In genomic region chr2:160732420-160732995, GRCm38 (mm10) we compare ENCODE assay signal across 8 mouse cellular contexts. TPM values are rescaled to one million over a fixed set of nuclear protein-coding genes. Genes with fewer than 3 reads are reported as not detected.
DNase-seq lines count a peak whose midpoint lies in the region; ATAC-seq and TF ChIP-seq lines count a peak whose summit lies in the region.

No protein-coding gene starts in this region.

- no peak for ATAC-seq in intestine, embryonic 16.5 days

- peak overlapping the region; percentile 72 for H3K4me3 ChIP-seq in lung, adult 2 months (replicated peaks; ENCODE audit: extremely low read depth, low read depth, low read length)
- peak overlapping the region; percentile 95 for H3K4me3 ChIP-seq in embryonic facial prominence, embryonic 10.5 days
- H3K4me3 ChIP-seq in intestine, embryonic 16.5 days (ENCODE audit: low read length): peak overlapping the region; percentile 85
- H3K4me3 ChIP-seq in olfactory bulb, adult 2 months (ENCODE audit: insufficient read depth, low read depth, low read length): peak overlapping the region; percentile 74

- TF ChIP-seq POLR2A in lung, adult 2 months (IDR thresholded peaks at IDR 0.05; ENCODE audit: borderline replicate concordance, extremely low read depth, low read depth, low read length): no peak
- no peak for TF ChIP-seq POLR2A in olfactory bulb, adult 2 months (IDR thresholded peaks at IDR 0.05; ENCODE audit: insufficient read depth, low read depth, low read length)

- H3K4me2 ChIP-seq in intestine, embryonic 16.5 days (ENCODE audit: low read depth, low read length): peak overlapping the region; percentile 78

- peaks cover 47% of the 10 kb centered on the region for H3K36me3 ChIP-seq in embryonic facial prominence, embryonic 10.5 days (replicated peaks)
- H3K36me3 ChIP-seq in intestine, embryonic 16.5 days (ENCODE audit: control insufficient read depth, insufficient read depth, low read length): no peaks in the 10 kb centered on the region; the same call in 1 of the 2 replicates

- peak overlapping the region; percentile 95 for H3K9ac ChIP-seq in intestine, embryonic 16.5 days (ENCODE audit: low read depth, low read length)

- H3K9me3 ChIP-seq in embryonic facial prominence, embryonic 10.5 days: no peaks in the 10 kb centered on the region
- H3K9me3 ChIP-seq in intestine, embryonic 16.5 days (ENCODE audit: control insufficient read depth, low read length): no peaks in the 10 kb centered on the region

- peak overlapping the region; percentile 100 for H3K27ac ChIP-seq in embryonic facial prominence, embryonic 10.5 days (replicated peaks)
- H3K27ac ChIP-seq in intestine, embryonic 16.5 days (ENCODE audit: low read length): no peak overlapping the region
- no peak overlapping the region for H3K27ac ChIP-seq in olfactory bulb, adult 2 months (ENCODE audit: insufficient read depth, low read depth, low read length)

- DNase-seq in lung, adult 2 months: no peak
- no peak for DNase-seq in lung, postnatal 36 days
- DNase-seq in embryonic facial prominence, embryonic 10.5 days (ENCODE audit: low spot score): no peak
- no peak for DNase-seq in Muller cell, postnatal 12 days (ENCODE audit: inconsistent ontology term)
- DNase-seq in left cerebral cortex, adult 18-20 months (ENCODE audit: low spot score in 2 of 2): no peak
- no peak for DNase-seq in right cerebral cortex, postnatal 14 days

- 9% methylated on average over 9 of the region's 9 CpGs for WGBS in lung, adult 2 months
- WGBS in embryonic facial prominence, embryonic 10.5 days: 48% methylated on average over 9 of the region's 9 CpGs
- 22% methylated on average over 9 of the region's 9 CpGs for WGBS in intestine, embryonic 16.5 days
- WGBS in olfactory bulb, adult 2 months: 10% methylated on average over 9 of the region's 9 CpGs

- H3K27me3 ChIP-seq in embryonic facial prominence, embryonic 10.5 days (replicated peaks; ENCODE audit: low read depth, poor library complexity, severe bottlenecking): peaks cover 8% of the 10 kb centered on the region; the same call in 1 of the 2 replicates
- no peaks in the 10 kb centered on the region for H3K27me3 ChIP-seq in intestine, embryonic 16.5 days (replicated peaks; ENCODE audit: control insufficient read depth, insufficient read depth, low read length)

- peaks cover 29% of the 10 kb centered on the region for H3K4me1 ChIP-seq in lung, adult 2 months (ENCODE audit: control insufficient read depth, insufficient read depth, low read length)
- H3K4me1 ChIP-seq in embryonic facial prominence, embryonic 10.5 days: peaks cover 55% of the 10 kb centered on the region
- H3K4me1 ChIP-seq in intestine, embryonic 16.5 days (ENCODE audit: control insufficient read depth, insufficient read depth, low read length): peaks cover 30% of the 10 kb centered on the region
- H3K4me1 ChIP-seq in olfactory bulb, adult 2 months (ENCODE audit: control insufficient read depth, insufficient read depth, low read length): peaks cover 38% of the 10 kb centered on the region

- TF ChIP-seq CTCF in lung, adult 2 months (IDR thresholded peaks at IDR 0.05; ENCODE audit: insufficient read depth, low read length): no peak
- TF ChIP-seq CTCF in olfactory bulb, adult 2 months (IDR thresholded peaks at IDR 0.05; ENCODE audit: insufficient read depth, low read depth, low read length): no peak

RNA-seq across cellular contexts. Expression of gene Plcg1, which starts 1.4 kb away (rescaled TPM):
- 127 and 135 TPM in 2 replicates for polyA plus RNA-seq in lung, adult 2 months (2012; rRNA removed)
- 80.9 and 81.8 TPM in 2 replicates for polyA plus RNA-seq in embryonic facial prominence, embryonic 10.5 days (2016; fragmentation: Nextera tagmentation; extraction: Ambion mirVana)
- 16.5 and 20.0 TPM in 2 replicates for polyA plus RNA-seq in intestine, embryonic 16.5 days (2015; fragmentation: Nextera tagmentation; extraction: Ambion mirVana)
- polyA plus RNA-seq in olfactory bulb, adult 2 months (2012; ENCODE audit: insufficient read depth, insufficient read length, low replicate concordance, missing spikeins): 89.7 and 164 TPM in 2 replicates
- 100 to 1,000 TPM; 109 to 113 TPM for total RNA-seq in left cerebral cortex, adult 18-20 months (2021)
